Mouse (Mus musculus): ENCODE measurements around the gene Mprip. TPM values are rescaled to one million over a fixed set of nuclear protein-coding genes. Genes with fewer than 3 reads are reported as not detected.
A peak's percentile ranks its signal among the peaks of the same experiment; 100 is the strongest.

Gene Mprip
- polyA plus RNA-seq, 1 experiment: 126 TPM

DNA sequence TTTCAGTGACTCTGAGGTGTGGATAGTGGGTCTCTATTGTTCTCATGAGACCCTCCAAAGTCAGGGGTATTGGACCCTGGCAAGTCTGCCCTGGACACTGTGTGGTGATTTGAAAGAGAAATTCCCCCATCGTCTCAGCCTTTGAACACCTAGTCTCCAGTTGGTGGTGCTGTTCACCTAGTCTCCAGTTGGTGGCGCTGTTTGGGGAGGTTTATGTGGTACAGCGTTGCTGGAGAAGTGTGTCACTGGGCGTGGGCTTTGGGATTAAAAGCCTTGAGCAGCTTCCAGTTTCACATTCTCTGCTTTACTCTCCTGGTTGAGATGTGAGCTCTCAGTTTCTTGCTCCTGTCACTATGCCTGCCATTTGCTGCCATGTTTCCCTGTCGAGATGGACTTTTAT is 28.1 kb upstream of the Mprip start:
- Histone ChIP-seq H3K27ac (ENCODE audit: insufficient read depth, low read length) (no peak overlapping the region), H3K4me1 (ENCODE audit: control insufficient read depth, insufficient read depth, low read length) (no peaks in the 10 kb centered on the region), H3K4me3 (ENCODE audit: insufficient read depth, low read length) (no peak overlapping the region)
- TF ChIP-seq POLR2A (IDR thresholded peaks at IDR 0.05; ENCODE audit: extremely low read depth, insufficient read depth, low read length) (no peak), CTCF (IDR thresholded peaks at IDR 0.05; ENCODE audit: extremely low read depth, insufficient read depth, low read length) (peak; percentile 78)

DNA sequence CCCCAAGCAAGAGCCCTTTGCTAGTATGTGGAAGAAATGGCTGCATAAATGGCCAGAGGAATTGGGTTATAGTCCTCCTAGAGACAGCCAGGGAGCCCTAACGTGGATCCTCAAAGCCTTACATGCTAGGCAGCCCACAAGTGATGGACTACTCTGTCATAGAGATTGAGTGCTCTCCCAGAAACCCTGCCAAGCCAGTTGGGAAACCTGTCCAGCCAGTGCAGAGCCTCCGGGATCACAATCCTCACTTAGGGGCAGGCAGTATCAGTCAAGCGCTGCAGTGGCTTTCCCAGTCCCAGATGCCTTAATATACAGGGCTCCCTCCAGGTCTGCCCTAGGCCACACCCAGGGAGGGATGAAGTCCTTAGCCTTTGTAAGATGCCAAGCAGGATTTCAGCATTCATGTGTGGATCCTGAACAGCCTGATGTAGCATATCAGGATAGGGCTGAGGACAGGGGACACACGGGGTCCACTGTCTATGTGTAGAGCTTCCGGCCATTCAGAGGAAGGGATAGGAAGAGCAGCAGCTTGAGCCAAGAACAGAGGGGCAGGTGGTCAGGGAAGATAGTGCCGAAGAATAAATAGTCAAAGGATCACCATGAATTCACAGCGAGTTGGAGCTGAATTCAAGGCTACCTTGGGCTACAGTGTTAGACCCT is 27.0 kb upstream of the Mprip start:
- TF ChIP-seq POLR2A (IDR thresholded peaks at IDR 0.05; ENCODE audit: extremely low read depth, insufficient read depth, low read length) (no peak), CTCF (IDR thresholded peaks at IDR 0.05; ENCODE audit: extremely low read depth, insufficient read depth, low read length) (no peak)
- Histone ChIP-seq H3K4me1 (ENCODE audit: control insufficient read depth, insufficient read depth, low read length) (no peaks in the 10 kb centered on the region), H3K4me3 (ENCODE audit: insufficient read depth, low read length) (no peak overlapping the region), H3K27ac (ENCODE audit: insufficient read depth, low read length) (no peak overlapping the region)

DNA sequence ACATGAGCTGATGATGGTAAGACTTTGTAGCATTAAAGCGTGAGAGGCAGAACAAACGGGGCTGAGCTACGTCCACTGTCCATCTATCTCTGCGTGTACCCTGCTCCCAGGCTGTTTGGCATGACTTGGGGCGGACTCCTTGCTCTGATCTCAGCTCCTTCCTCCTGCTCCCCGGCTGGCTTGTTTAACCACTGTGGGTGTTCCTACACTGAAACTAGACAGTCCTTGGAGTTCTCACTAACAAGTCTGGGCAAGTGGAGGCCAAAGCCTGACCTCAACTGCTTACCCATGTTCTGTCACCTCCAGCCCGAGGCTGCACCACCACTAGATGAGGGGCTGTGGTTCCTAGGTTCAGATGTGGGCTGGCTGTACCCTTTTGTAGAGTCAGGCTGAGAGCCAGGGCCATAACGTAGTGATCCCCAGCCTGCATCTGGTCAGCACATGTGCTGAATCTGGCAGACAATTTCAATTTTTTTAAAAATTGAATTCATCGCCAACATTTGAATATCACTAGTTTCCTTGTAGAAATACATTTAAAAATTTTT is 25.8 kb upstream of the Mprip start:
- no peak overlapping the region for H3K4me3 ChIP-seq (ENCODE audit: insufficient read depth, low read length)
- TF ChIP-seq POLR2A (IDR thresholded peaks at IDR 0.05; ENCODE audit: extremely low read depth, insufficient read depth, low read length) (no peak), CTCF (IDR thresholded peaks at IDR 0.05; ENCODE audit: extremely low read depth, insufficient read depth, low read length) (no peak)
- no peak overlapping the region for H3K27ac ChIP-seq (ENCODE audit: insufficient read depth, low read length)
- H3K4me1 ChIP-seq (ENCODE audit: control insufficient read depth, insufficient read depth, low read length): no peaks in the 10 kb centered on the region

DNA sequence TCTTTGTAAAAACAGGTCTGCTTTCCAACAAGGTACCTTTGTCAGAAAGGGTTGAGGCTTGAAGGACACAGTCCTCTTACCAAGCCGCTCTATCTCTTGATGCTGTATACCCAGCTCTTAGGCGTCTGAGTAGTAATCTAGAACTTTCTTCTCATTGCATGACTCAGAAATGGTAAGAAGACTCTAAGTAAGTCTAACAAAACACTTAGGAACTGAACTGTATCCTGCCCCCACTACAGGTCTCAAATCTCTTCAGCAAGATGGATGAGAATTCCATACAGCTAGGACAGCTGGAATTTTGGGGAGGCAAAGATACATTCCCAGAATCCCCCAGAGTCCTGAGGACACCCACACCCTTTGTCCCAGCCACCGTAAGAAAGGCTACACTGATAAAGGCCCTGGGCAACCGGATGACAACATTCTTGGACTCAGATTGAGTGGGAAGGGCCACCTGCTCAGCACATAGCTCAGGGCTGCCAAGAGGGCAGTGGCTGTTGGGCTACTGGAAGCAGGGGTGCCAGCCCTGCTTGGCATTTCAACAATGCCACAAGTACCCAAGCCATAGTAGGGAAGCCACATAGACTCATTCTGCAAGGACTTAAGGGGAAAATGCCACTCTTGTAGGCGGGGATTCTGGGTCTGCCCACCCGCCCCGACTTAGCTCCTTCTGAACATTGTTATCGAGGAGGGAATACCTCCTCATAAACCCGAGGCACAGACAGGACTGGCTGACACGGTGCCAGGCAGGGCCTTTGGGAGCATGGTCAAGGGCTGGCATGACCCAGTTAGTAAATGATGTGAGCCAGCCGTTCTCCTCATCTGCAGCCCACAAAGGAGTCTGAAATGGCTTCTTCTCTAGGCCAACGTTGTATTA is 25.0 kb upstream of the Mprip start:
- Histone ChIP-seq H3K27ac (ENCODE audit: insufficient read depth, low read length) (no peak overlapping the region), H3K4me3 (ENCODE audit: insufficient read depth, low read length) (no peak overlapping the region), H3K4me1 (ENCODE audit: control insufficient read depth, insufficient read depth, low read length) (no peaks in the 10 kb centered on the region)
- TF ChIP-seq POLR2A (IDR thresholded peaks at IDR 0.05; ENCODE audit: extremely low read depth, insufficient read depth, low read length): no peak
- TF ChIP-seq CTCF (IDR thresholded peaks at IDR 0.05; ENCODE audit: extremely low read depth, insufficient read depth, low read length): no peak

DNA sequence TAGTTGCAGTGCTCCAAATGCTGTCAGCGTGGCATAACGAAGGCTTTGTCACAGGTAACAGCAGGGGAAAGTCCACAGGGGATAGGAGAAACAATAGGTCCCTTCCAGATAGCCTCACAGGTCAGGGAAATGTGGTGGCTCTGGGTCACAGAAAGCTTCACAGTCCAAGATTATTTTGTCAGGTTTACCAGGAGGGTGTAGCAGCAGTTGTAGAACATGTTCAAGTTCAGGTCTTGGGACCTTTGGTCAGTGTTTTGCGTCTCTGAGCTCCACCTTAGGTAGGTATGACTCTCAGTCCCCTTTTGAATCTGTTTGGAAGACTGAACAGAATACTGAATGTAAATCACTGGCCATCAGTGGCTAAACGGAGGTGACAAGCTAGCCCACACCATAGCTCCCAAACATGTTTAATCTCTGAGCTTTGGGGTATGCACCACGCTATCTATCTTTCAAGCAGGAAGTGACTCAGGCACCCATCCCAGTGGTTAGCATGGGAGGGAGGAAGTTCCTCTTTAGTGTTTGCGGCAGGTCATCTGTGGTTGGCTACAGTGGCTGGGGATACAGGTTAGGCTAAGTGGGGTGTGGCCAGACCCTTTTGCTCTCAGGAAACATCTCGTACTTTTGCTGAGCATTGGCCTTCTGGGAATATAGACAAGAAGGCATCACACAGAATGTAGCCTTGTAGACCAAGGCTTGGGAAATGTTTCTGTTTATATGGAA is 24.2 kb upstream of the Mprip start:
- Histone ChIP-seq H3K4me1 (ENCODE audit: control insufficient read depth, insufficient read depth, low read length) (no peaks in the 10 kb centered on the region), H3K27ac (ENCODE audit: insufficient read depth, low read length) (no peak overlapping the region), H3K4me3 (ENCODE audit: insufficient read depth, low read length) (no peak overlapping the region)
- TF ChIP-seq CTCF (IDR thresholded peaks at IDR 0.05; ENCODE audit: extremely low read depth, insufficient read depth, low read length): no peak
- TF ChIP-seq POLR2A (IDR thresholded peaks at IDR 0.05; ENCODE audit: extremely low read depth, insufficient read depth, low read length): no peak

DNA sequence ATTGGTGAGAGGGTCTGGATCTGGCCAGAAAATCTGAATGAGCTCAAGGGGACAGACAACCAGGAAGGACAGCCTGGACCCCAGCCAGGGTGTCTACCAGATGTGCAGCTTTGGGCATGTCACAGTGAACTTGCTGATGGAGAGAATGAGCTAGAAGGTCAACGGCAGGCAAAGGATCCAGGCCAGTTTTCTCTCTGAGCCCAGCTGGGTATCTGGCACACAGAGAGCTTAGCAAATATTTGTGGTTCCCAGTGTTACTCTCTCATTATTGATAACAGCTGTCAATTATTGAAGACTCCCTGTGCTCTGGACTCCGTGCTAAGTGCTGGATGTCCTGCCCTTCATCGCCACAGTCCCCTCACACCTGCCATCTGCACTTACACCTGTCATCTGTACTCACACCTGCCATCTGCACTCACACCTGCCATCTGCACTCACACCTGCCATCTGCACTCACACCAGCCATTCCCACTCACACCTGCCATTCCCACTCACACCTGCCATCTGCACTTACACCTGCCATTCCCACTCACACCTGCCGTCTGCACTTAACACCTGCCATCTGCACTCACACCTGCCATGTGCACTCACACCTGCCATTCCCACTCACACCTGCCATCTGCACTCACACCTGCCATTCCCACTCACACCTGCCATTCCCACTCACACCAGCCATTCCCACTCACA is 21.0 kb upstream of the Mprip start:
- no peak for TF ChIP-seq CTCF (IDR thresholded peaks at IDR 0.05; ENCODE audit: extremely low read depth, insufficient read depth, low read length)
- TF ChIP-seq POLR2A (IDR thresholded peaks at IDR 0.05; ENCODE audit: extremely low read depth, insufficient read depth, low read length): no peak
- Histone ChIP-seq H3K4me3 (ENCODE audit: insufficient read depth, low read length) (no peak overlapping the region), H3K4me1 (ENCODE audit: control insufficient read depth, insufficient read depth, low read length) (no peaks in the 10 kb centered on the region)

DNA sequence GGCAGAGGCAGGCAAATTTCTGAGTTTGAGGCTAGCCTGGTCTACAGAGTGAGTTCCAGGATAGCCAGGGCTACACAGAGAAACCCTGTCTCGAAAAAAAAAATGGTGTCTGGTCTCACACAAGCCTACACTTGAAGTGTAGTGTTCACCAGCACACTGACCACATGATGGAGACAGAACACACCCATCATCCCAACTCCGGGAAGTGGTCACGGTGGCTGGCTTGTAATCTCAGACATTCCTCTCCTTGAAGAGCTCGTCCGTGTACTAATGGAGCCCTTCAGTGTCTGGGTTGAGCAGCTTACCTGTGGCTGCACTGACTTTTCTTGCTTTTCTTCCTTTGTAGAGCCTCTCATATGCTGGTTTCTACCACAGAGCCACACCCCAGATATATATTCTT is 19.9 kb upstream of the Mprip start:
- H3K4me3 ChIP-seq (ENCODE audit: insufficient read depth, low read length): no peak overlapping the region
- H3K27ac ChIP-seq (ENCODE audit: insufficient read depth, low read length): no peak overlapping the region
- no peaks in the 10 kb centered on the region for H3K4me1 ChIP-seq (ENCODE audit: control insufficient read depth, insufficient read depth, low read length)
- no peak for TF ChIP-seq POLR2A (IDR thresholded peaks at IDR 0.05; ENCODE audit: extremely low read depth, insufficient read depth, low read length)
- TF ChIP-seq CTCF (IDR thresholded peaks at IDR 0.05; ENCODE audit: extremely low read depth, insufficient read depth, low read length): 0 out of 2 replicates have a peak, but pooled peaks have one; percentile 29

More for the DNA sequence above, 21.0 kb upstream of the Mprip start:
- H3K27ac ChIP-seq (ENCODE audit: insufficient read depth, low read length): no peak overlapping the region

DNA sequence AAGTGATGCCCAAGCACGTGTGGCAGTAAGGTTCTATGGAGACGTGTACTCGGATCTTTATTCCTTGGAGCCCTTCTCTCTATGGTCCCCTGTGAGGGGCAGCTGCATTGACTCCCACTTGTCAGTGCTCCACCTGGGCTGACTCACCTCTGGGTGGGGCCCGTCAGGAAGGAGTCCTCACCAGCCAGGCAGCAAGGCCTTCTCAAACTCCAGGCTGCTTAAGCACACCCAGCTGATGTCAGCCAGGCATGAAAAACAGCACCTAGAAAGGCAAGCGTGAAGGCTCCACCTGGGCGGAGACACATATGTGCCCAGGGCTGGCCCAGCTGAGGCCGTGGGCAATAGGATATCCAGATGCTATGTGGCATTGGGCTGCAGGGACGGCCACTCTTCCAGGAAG is 18.7 kb upstream of the Mprip start:
- TF ChIP-seq CTCF (IDR thresholded peaks at IDR 0.05; ENCODE audit: extremely low read depth, insufficient read depth, low read length) (no peak), POLR2A (IDR thresholded peaks at IDR 0.05; ENCODE audit: extremely low read depth, insufficient read depth, low read length) (no peak)
- no peak overlapping the region for H3K27ac ChIP-seq (ENCODE audit: insufficient read depth, low read length)
- no peaks in the 10 kb centered on the region for H3K4me1 ChIP-seq (ENCODE audit: control insufficient read depth, insufficient read depth, low read length)
- H3K4me3 ChIP-seq (ENCODE audit: insufficient read depth, low read length): no peak overlapping the region

DNA sequence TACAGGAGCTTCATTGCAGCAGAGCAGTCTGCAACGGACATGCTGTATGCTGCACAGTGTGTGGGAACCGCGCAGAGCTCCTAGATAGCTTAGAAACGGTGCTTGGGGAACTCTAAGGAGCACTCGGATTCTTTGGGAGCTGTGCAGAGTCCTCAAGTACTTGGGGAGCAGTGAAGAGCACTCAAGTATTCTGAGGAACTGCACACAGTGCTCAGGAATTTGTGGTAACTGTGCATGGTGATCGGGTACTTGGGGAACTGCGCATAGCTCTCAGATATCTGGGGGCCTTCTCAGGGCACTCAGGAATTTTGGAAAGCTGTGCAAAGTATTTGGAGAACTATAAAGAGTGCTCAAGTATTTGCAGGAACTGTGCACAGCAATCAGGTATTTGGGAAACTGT is 16.1 kb upstream of the Mprip start:
- TF ChIP-seq POLR2A (IDR thresholded peaks at IDR 0.05; ENCODE audit: extremely low read depth, insufficient read depth, low read length) (no peak), CTCF (IDR thresholded peaks at IDR 0.05; ENCODE audit: extremely low read depth, insufficient read depth, low read length) (no peak)
- Histone ChIP-seq H3K4me1 (ENCODE audit: control insufficient read depth, insufficient read depth, low read length) (no peaks in the 10 kb centered on the region), H3K27ac (ENCODE audit: insufficient read depth, low read length) (no peak overlapping the region), H3K4me3 (ENCODE audit: insufficient read depth, low read length) (no peak overlapping the region)
